Mouse (Mus musculus) spleen, adult 10 weeks (tissue): ENCODE results near the gene Iglon5. TPM values are rescaled to one million over a fixed set of nuclear protein-coding genes. Genes with fewer than 3 reads are reported as not detected.

Experiments
- polyA plus RNA-seq: library from polyadenylated mRNA; stranded (reverse); fragments of 350-450 nt; fragmentation: Illumina TruSeq; extraction: RNeasy Lipid Tissue Mini Kit (QIAGEN cat#74804); gene quantifications from one replicate; pipeline ENCODE4 v1.2.3, GENCODE M21; 2015; ENCODE audit warnings: low replicate concordance; ENCODE audit not compliant: insufficient read depth

Iglon5 gene
- polyA plus RNA-seq, result not detected

GRCm38 (mm10) chr7:43489631-43490125, at the start of gene Iglon5:
Iglon5 (minus strand) TSS chr7:43490075.

GRCm38 (mm10) chr7:43462851-43463250, 27.0 kb downstream of the Iglon5 start, which contains the start of gene Vsig10l:
Vsig10l (plus strand) TSS chr7:43463151.

GRCm38 (mm10) chr7:43443917-43444293, 46.0 kb downstream of the Iglon5 start, which contains the start of the genes Etfb and Gm45233:
Etfb (plus strand) TSS chr7:43444083.
Gm45233 (plus strand) TSS chr7:43444128.

GRCm38 (mm10) chr7:43440482-43440881, 49.4 kb downstream of the Iglon5 start, which contains the start of gene Cldnd2:
Cldnd2 (plus strand) TSS chr7:43440782.

GRCm38 (mm10) chr7:43436341-43437255, 53.3 kb downstream of the Iglon5 start, which contains the start of gene Nkg7:
Nkg7 (plus strand) TSS chr7:43437073.

GRCm38 (mm10) chr7:43427406-43427805, 62.5 kb downstream of the Iglon5 start, which contains the start of gene Lim2:
Lim2 (plus strand) TSS chr7:43427670.

Other genes with a start within 250 kb of the Iglon5 start
- gene Zfp715, start 176.8 kb downstream of the Iglon5 start, polyA plus RNA-seq, result 46.8 TPM
- gene Siglecf, start 138.7 kb downstream of the Iglon5 start, polyA plus RNA-seq, result 0.94 TPM
- gene Siglecg, start 81.9 kb downstream of the Iglon5 start, polyA plus RNA-seq, result 244 TPM
- not detected for gene Lim2, start 62.4 kb downstream of the Iglon5 start, polyA plus RNA-seq
- gene Nkg7, start 53.0 kb downstream of the Iglon5 start, polyA plus RNA-seq, result 79.6 TPM
- not detected for gene Cldnd2, start 49.3 kb downstream of the Iglon5 start, polyA plus RNA-seq
- 48.7 TPM for gene Etfb, start 46.0 kb downstream of the Iglon5 start, polyA plus RNA-seq
- not detected for gene Gm45233, start 45.9 kb downstream of the Iglon5 start, polyA plus RNA-seq
- 1.5 TPM for gene Vsig10l, start 26.9 kb downstream of the Iglon5 start, polyA plus RNA-seq
- gene 4931406B18Rik, start 15.9 kb upstream of the Iglon5 start, polyA plus RNA-seq, result 0.12 TPM
- 36.3 TPM for gene Cd33, start 54.4 kb upstream of the Iglon5 start, polyA plus RNA-seq
- 9.9 TPM for gene Zfp658, start 72.2 kb upstream of the Iglon5 start, polyA plus RNA-seq
- 7.9 TPM for gene Zfp719, start 89.5 kb upstream of the Iglon5 start, polyA plus RNA-seq
- 0.28 TPM for gene Zfp819, start 117.1 kb upstream of the Iglon5 start, polyA plus RNA-seq
- gene Ceacam18, start 144.6 kb upstream of the Iglon5 start, polyA plus RNA-seq, result not detected
- gene Siglece, start 170.1 kb upstream of the Iglon5 start, polyA plus RNA-seq, result 26.2 TPM
- gene Ctu1, start 181.9 kb upstream of the Iglon5 start, polyA plus RNA-seq, result 5.7 TPM
- not detected for gene Klk14, start 200.3 kb upstream of the Iglon5 start, polyA plus RNA-seq
- not detected for gene Klk13, start 222.5 kb upstream of the Iglon5 start, polyA plus RNA-seq